Comparison of ENCODE assay signal across 23 mouse cellular contexts in the genomic region with DNA sequence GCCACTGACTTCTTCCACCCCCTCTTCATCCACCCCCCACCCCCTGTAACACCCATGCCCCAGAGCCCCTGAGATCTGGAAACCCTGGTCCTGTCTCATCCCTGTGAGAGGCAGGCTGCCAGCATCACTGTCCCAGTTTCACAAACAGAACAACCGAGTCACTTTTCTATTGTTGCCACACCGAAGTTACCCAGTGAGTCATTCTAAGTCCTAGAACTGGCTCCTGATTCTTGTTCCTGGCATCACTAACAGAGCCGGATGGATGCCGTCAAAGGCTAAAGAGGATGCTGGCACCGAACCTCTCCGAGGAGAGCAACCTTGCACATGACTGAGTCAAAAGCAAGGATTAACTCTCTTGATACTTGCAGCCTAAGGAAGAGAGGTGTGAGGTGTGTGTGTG. TPM values are rescaled to one million over a fixed set of nuclear protein-coding genes. Genes with fewer than 3 reads are reported as not detected.
DNase-seq lines count a peak whose midpoint lies in the region; ATAC-seq and TF ChIP-seq lines count a peak whose summit lies in the region.
"Had no signal": no experiment of that assay in that cellular context is flagged by ENCODE, and none has a peak within 500 bp of the region (broad histone marks: within the 10 kb centered on the region; RNA-seq: fewer than 3 reads in every experiment).

No protein-coding gene starts in this region.

- peak; percentile 31 for DNase-seq in adrenal gland, adult 2 months
- no peak for DNase-seq in adrenal gland, postnatal 25 days
- peak; percentile 88 for DNase-seq in heart, adult 11 months
- no peak for DNase-seq in heart, postnatal 4 days
- peak; percentile 56 for DNase-seq in right cerebral cortex, adult 18-20 months
- no peak for DNase-seq in right cerebral cortex, postnatal 14 days
- DNase-seq in kidney, postnatal 14 days, result no peak
- DNase-seq: cerebellum, postnatal 14 days; embryo, embryonic 11 days; gastrocnemius, postnatal 14 days; heart, postnatal 10 days; kidney, postnatal 25 days; layer of hippocampus, postnatal 36 days; liver, embryonic 13.5 days; thymus, postnatal 36 days had no signal

- no peak overlapping the region for H3K4me3 ChIP-seq in intestine, postnatal 0 days (ENCODE audit: low read depth, low read length)
- H3K4me3 ChIP-seq: embryonic facial prominence, embryonic 15.5 days; forebrain, embryonic 15.5 days; intestine, embryonic 15.5 days; liver, embryonic 13.5 days; lung, embryonic 15.5 days had no signal

- no peaks in the 10 kb centered on the region for H3K4me1 ChIP-seq in intestine, postnatal 0 days (replicated peaks; ENCODE audit: control insufficient read depth, insufficient read depth, low read length)
- H3K4me1 ChIP-seq: forebrain, embryonic 15.5 days; intestine, embryonic 15.5 days; liver, embryonic 13.5 days had no signal

- H3K9ac ChIP-seq in intestine, postnatal 0 days (ENCODE audit: low read depth, low read length), result no peak overlapping the region
- H3K9ac ChIP-seq: embryonic facial prominence, embryonic 15.5 days; forebrain, embryonic 15.5 days; hindbrain, embryonic 14.5 days; intestine, embryonic 15.5 days; liver, embryonic 13.5 days; lung, embryonic 15.5 days had no signal

- no peaks in the 10 kb centered on the region for H3K9me3 ChIP-seq in intestine, postnatal 0 days (ENCODE audit: control insufficient read depth)
- H3K9me3 ChIP-seq: embryonic facial prominence, embryonic 15.5 days; forebrain, embryonic 15.5 days; intestine, embryonic 15.5 days; liver, embryonic 13.5 days; lung, embryonic 15.5 days had no signal

- H3K36me3 ChIP-seq in intestine, postnatal 0 days (ENCODE audit: control insufficient read depth, insufficient read depth), result no peaks in the 10 kb centered on the region
- H3K36me3 ChIP-seq: embryonic facial prominence, embryonic 15.5 days; forebrain, embryonic 15.5 days; intestine, embryonic 15.5 days; liver, embryonic 13.5 days; lung, embryonic 15.5 days had no signal

- H3K4me2 ChIP-seq in intestine, postnatal 0 days (replicated peaks; ENCODE audit: low read depth), result no peak overlapping the region
- H3K4me2 ChIP-seq: embryonic facial prominence, embryonic 15.5 days; forebrain, embryonic 15.5 days; hindbrain, embryonic 14.5 days; intestine, embryonic 15.5 days; liver, embryonic 13.5 days; lung, embryonic 15.5 days had no signal

- 91% methylated on average over 6 of the region's 6 CpGs for WGBS in intestine, postnatal 0 days

- H3K27ac ChIP-seq in intestine, postnatal 0 days (ENCODE audit: low read depth, low read length), result no peak overlapping the region
- H3K27ac ChIP-seq: embryonic facial prominence, embryonic 15.5 days; forebrain, embryonic 15.5 days; hindbrain, embryonic 14.5 days; intestine, embryonic 15.5 days; liver, embryonic 13.5 days; lung, embryonic 15.5 days had no signal

- no peak for TF ChIP-seq CTCF in intestine, postnatal 0 days (IDR thresholded peaks at IDR 0.05; ENCODE audit: low read depth)

- no peaks in the 10 kb centered on the region for H3K27me3 ChIP-seq in intestine, postnatal 0 days (replicated peaks; ENCODE audit: control insufficient read depth, insufficient read depth, low read length)
- H3K27me3 ChIP-seq: embryonic facial prominence, embryonic 15.5 days; forebrain, embryonic 15.5 days; intestine, embryonic 15.5 days; liver, embryonic 13.5 days; lung, embryonic 15.5 days had no signal

- ATAC-seq in intestine, postnatal 0 days, result no peak
- ATAC-seq: forebrain, embryonic 15.5 days; intestine, embryonic 15.5 days had no signal

RNA-seq across cellular contexts. Expression of a gene that starts 31.6 kb away (rescaled TPM):
- not detected for total RNA-seq in adrenal gland, adult 2 months (2021)
- polyA plus RNA-seq in adrenal gland, adult 2 months (2012; rRNA removed), result not detected in 2 replicates
- not detected in 2 replicates for total RNA-seq in adrenal gland, postnatal 25 days (2021)
- total RNA-seq in heart, postnatal 4 days (2021), result not detected
- polyA plus RNA-seq in intestine, postnatal 0 days (2015; fragmentation: Nextera tagmentation; extraction: Ambion mirVana), result not detected in 2 replicates
- total RNA-seq: gastrocnemius, postnatal 14 days; heart, postnatal 10 days; layer of hippocampus, postnatal 36 days; midbrain, postnatal 0 days had no signal
- polyA plus RNA-seq: embryonic facial prominence, embryonic 15.5 days; forebrain, embryonic 15.5 days; hindbrain, embryonic 14.5 days; intestine, embryonic 15.5 days; limb, embryonic 11.5 days; liver, embryonic 13.5 days; midbrain, postnatal 0 days had no signal

Comparison
In these comparisons a context has a peak if more than half of its experiments do, and no peak if none do; other contexts are left out.
1. DNase-seq: peak in adrenal gland, adult 2 months (single experiment), heart, adult 11 months (single experiment) and right cerebral cortex, adult 18-20 months (single experiment); none in adrenal gland, postnatal 25 days (single experiment), heart, postnatal 4 days (single experiment), right cerebral cortex, postnatal 14 days (single experiment) and kidney, postnatal 14 days (single experiment).